Mouse (Mus musculus) megakaryocyte, embryonic 14.5 days (primary cell): ENCODE results near the gene Adk.

Source experiments
- FLI1 ChIP-seq: IDR thresholded peaks from 2 replicates; pipeline ENCODE4 v1.6.1; 2012; ENCODE audit warnings: low read length, inconsistent platforms, mixed read lengths
- GATA1 ChIP-seq: IDR thresholded peaks from 3 replicates; pipeline ENCODE4 v1.6.1; 2012; ENCODE audit warnings: mixed read lengths, low read length, inconsistent platforms, borderline replicate concordance

GRCm38 (mm10) chr14:21434686-21435085 is 382.3 kb downstream of the Adk start:
- TF ChIP-seq GATA1 (no peak), FLI1 (no peak)
